Mouse (Mus musculus) G1E (cell line): ENCODE results near the gene Palm2. TPM values are rescaled to one million over a fixed set of nuclear protein-coding genes. Genes with fewer than 3 reads are reported as not detected.

Experiments
- ATAC-seq: 2 replicates; pipeline ENCODE4 v1.8.0; 2016; ENCODE audit warnings: mild to moderate bottlenecking; ENCODE audit not compliant: insufficient number of reproducible peaks, poor library complexity, low FRiP score, severe bottlenecking; ENCODE audit errors: extremely low read depth
- DNase-seq: peaks from one replicate; pipeline ENCODE4 v3.0.0; 2012; ENCODE audit warnings: low spot score
- H3K27me3 ChIP-seq: 2 replicates; pipeline ENCODE4 v1.6.1; 2012; ENCODE audit warnings: mild to moderate bottlenecking, low read length, inconsistent platforms; ENCODE audit not compliant: insufficient read depth
- H3K36me3 ChIP-seq: replicated peaks from 2 replicates; pipeline ENCODE3; 2012; ENCODE audit warnings: mild to moderate bottlenecking, inconsistent platforms
- H3K4me1 ChIP-seq: 2 replicates; pipeline ENCODE4 v1.6.1; 2012; ENCODE audit warnings: low read depth, low read length, inconsistent platforms, mixed read lengths; ENCODE audit not compliant: insufficient read depth
- H3K4me3 ChIP-seq: 2 replicates; pipeline ENCODE4 v1.5.1; 2012; ENCODE audit warnings: low read depth, mild to moderate bottlenecking, inconsistent platforms, low read length, moderate library complexity, mixed read lengths
- H3K9me3 ChIP-seq: replicated peaks from 2 replicates; pipeline ENCODE4 v1.6.1; 2012; ENCODE audit warnings: inconsistent platforms
- CTCF ChIP-seq: IDR thresholded peaks from 2 replicates; pipeline ENCODE4 v1.5.1; 2012; ENCODE audit warnings: low read depth, low read length, inconsistent platforms, mixed read lengths
- GATA1 ChIP-seq: IDR thresholded peaks from 2 replicates; pipeline ENCODE4 v1.6.1; 2012; ENCODE audit warnings: borderline replicate concordance, low read length, inconsistent platforms, mixed read lengths
- GATA2 ChIP-seq: IDR thresholded peaks from 2 replicates; pipeline ENCODE4 v1.6.1; 2012; ENCODE audit warnings: low read depth, low read length, inconsistent platforms, borderline replicate concordance
- POLR2AphosphoS5 ChIP-seq: IDR thresholded peaks from 2 replicates; pipeline ENCODE4 v1.6.1; 2012; ENCODE audit warnings: low read depth, low read length, inconsistent platforms; ENCODE audit not compliant: insufficient replicate concordance
- TAL1 ChIP-seq: conservative IDR thresholded peaks from 2 replicates; pipeline ENCODE4 v1.6.1; 2012; ENCODE audit warnings: low read depth, low read length, inconsistent platforms, mixed read lengths
- polyA plus RNA-seq: library from polyadenylated mRNA; stranded (reverse); fragments of >175 nt; gene quantifications from 2 replicates; pipeline ENCODE4 v1.2.3, GENCODE M21; 2012
- total RNA-seq, 2 experiments: library from RNA; stranded (forward) in 1 of 2; stranded (reverse) in 1 of 2; fragments of 200-1000 nt in 1 of 2; fragments of >200 nt in 1 of 2; fragmentation: Nextera tagmentation in 1 of 2; gene quantifications; 2 replicates each; pipeline ENCODE4 v1.2.3; 2014 to 2017

Palm2 gene
- total and polyA plus RNA-seq, 3 experiments: 0.05 TPM; not detected in 2

DNA sequence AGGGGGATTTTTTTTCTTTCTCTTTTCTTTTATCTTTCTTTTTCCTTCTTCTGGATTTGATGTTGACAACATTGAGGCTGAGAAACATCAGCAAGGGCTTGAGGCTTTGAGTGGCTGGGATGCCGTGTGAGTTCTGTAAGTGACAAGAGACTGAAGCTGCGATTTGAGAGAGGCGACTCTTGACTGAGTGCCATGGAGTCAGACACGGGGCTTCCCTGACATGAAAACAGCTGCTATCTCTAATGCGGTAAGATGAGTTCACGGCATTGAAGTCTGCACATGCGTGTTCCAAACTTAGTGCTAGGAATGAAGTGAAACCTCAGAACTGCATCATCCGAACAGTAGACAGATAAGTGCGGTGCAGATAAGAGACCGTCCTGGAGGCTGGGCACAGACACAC is 145.6 kb downstream of the Palm2 start:
- no peak for TF ChIP-seq GATA1
- TF ChIP-seq CTCF: no peak
- TF ChIP-seq POLR2AphosphoS5: no peak
- no peak for TF ChIP-seq GATA2
- no peak for TF ChIP-seq TAL1
- no peak for DNase-seq

DNA sequence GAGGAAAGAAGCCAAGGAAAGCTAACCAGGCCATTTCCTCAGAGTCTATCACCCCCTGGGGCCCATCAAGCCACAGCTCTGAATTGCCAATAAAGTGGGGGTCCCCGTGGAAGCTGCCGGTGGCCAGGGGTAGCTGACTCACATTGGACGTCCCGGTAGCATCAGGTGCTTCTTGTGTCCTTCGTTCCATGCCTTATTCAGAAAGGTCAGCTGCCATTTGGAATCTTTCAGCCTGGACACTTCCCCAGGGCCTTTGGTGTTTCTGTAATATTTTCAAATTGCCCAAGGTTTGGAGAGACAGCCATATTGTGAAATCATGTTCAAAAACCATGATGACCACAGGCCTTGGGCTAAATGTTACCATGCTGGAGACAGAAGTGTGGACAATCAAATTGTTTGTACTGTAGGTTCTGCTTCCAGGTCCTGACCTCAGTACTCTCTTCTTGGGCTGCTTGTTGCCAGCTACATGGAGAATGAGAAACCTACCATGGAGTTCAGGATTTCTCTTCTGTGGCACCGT is 151.3 kb downstream of the Palm2 start:
- Histone ChIP-seq H3K4me3 (no peak overlapping the region), H3K9me3 (peaks cover 60% of the 10 kb centered on the region), H3K36me3 (no peaks in the 10 kb centered on the region), H3K27me3 (no peaks in the 10 kb centered on the region), H3K4me1 (no peaks in the 10 kb centered on the region)
- TF ChIP-seq CTCF (no peak), GATA1 (no peak), TAL1 (no peak), GATA2 (no peak), POLR2AphosphoS5 (no peak)
- DNase-seq (no peak), ATAC-seq (no peak)

More for the DNA sequence above, 145.6 kb downstream of the Palm2 start:
- no peak for ATAC-seq
- Histone ChIP-seq H3K27me3 (no peaks in the 10 kb centered on the region), H3K4me3 (no peak overlapping the region), H3K9me3 (peaks cover 68% of the 10 kb centered on the region), H3K36me3 (no peaks in the 10 kb centered on the region), H3K4me1 (no peaks in the 10 kb centered on the region)

DNA sequence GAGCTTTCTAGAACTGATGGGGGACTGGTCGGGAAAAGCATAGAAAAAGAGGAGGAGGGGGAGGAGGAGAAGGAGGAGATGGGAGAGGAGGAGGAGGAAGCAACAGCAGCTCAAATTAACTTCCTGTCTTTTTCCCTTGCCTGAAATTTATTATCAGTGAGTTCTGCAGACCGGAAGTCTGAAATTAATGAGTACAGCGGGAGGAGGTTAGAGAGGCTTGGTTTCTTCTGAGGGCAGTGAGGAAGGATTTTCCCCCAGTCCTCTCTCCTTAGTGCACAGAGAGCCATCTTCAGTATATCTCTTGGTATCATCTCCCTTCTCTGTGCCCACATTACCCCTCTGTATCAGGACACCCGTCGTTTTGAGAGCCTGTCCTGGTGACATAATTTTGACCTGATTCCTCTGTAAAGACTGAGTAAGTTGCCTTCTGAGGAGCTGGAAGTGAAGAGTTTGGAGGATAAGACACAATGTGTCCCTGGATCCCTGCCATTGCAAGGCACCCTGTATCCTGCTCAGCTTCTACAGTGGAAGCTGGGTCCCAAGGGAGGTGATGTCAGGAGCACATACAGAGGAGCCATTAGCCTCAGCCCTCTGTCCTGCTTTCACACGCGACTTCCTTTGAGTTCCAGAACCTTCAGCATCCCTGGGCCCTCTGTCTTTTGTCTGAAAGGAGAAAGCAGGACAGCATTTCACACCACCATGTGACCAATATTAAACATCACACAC is 153.0 kb downstream of the Palm2 start:
- no peak overlapping the region for H3K4me3 ChIP-seq
- no peaks in the 10 kb centered on the region for H3K36me3 ChIP-seq
- no peak for TF ChIP-seq POLR2AphosphoS5
- no peak for TF ChIP-seq GATA1
- no peak for TF ChIP-seq CTCF
- no peak for TF ChIP-seq TAL1
- no peak for TF ChIP-seq GATA2
- ATAC-seq (no peak), DNase-seq (no peak)
- peaks cover 60% of the 10 kb centered on the region for H3K9me3 ChIP-seq
- H3K4me1 ChIP-seq: no peaks in the 10 kb centered on the region
- no peaks in the 10 kb centered on the region for H3K27me3 ChIP-seq

DNA sequence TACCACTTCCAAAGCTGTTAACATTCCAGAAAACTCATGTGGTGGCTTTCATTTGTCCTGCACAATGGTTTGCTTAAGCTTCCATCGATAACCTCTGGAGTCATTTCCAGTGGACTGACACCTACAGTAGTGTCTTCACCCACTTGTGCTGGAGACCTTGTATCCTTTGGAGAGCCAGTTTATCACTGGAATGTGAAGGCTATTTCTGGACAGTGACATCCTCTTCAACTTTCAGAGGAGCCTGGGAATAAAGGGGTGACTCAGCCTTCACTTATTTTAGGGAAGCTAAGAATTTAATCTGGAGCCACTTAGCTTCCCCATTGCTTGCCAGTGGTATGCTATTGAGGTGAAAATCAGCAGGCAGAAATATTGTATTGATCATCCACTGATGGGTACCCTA is 154.3 kb downstream of the Palm2 start:
- no peak for ATAC-seq
- no peaks in the 10 kb centered on the region for H3K4me1 ChIP-seq
- H3K36me3 ChIP-seq: no peaks in the 10 kb centered on the region
- H3K27me3 ChIP-seq: no peaks in the 10 kb centered on the region
- TF ChIP-seq GATA2: no peak
- no peak for TF ChIP-seq GATA1
- no peak for TF ChIP-seq TAL1
- no peak for TF ChIP-seq POLR2AphosphoS5
- TF ChIP-seq CTCF: no peak
- H3K4me3 ChIP-seq: no peak overlapping the region
- no peak for DNase-seq
- peaks cover 64% of the 10 kb centered on the region for H3K9me3 ChIP-seq

GRCm38 (mm10) chr4:57592751-57593150 is 158.7 kb downstream of the Palm2 start:
- ATAC-seq (no peak), DNase-seq (no peak)
- Histone ChIP-seq H3K4me3 (no peak overlapping the region), H3K36me3 (no peaks in the 10 kb centered on the region), H3K4me1 (no peaks in the 10 kb centered on the region), H3K9me3 (peaks cover 68% of the 10 kb centered on the region), H3K27me3 (no peaks in the 10 kb centered on the region)
- no peak for TF ChIP-seq TAL1
- no peak for TF ChIP-seq POLR2AphosphoS5
- no peak for TF ChIP-seq GATA1
- no peak for TF ChIP-seq CTCF
- no peak for TF ChIP-seq GATA2

DNA sequence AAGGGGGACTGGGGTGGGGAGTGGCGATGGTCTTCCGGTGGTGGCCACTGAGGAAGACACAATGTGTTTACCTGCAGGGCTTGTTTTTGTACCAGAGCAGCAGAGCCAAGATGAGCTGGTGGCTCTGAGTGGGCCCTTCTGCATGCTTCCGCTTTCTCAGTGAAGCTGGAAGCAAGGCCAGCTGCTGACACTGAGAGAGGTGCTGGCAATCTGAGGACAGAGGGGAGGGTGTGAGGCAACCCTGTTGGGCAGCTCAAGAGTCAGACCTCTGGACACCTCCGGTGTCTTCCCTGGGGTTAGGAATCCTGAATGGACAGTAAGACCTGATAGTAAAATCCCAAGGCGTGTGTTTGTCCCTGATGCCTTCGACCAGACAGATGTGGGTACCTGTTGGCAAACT is 165.9 kb downstream of the Palm2 start:
- no peaks in the 10 kb centered on the region for H3K36me3 ChIP-seq
- peaks cover 78% of the 10 kb centered on the region for H3K9me3 ChIP-seq
- DNase-seq (no peak), ATAC-seq (no peak)
- TF ChIP-seq GATA1: no peak
- no peak for TF ChIP-seq GATA2
- TF ChIP-seq TAL1: no peak
- TF ChIP-seq POLR2AphosphoS5: no peak
- TF ChIP-seq CTCF: no peak
- H3K27me3 ChIP-seq: no peaks in the 10 kb centered on the region
- H3K4me3 ChIP-seq: no peak overlapping the region
- no peaks in the 10 kb centered on the region for H3K4me1 ChIP-seq
